Mouse (Mus musculus): ENCODE data around the gene Ndufa3. TPM values are rescaled to one million over a fixed set of nuclear protein-coding genes. Genes with fewer than 3 reads are reported as not detected.
A peak's percentile ranks its signal among the peaks of the same experiment; 100 is the strongest.
"Not testable (repeated sequence)": the region's sequence is repeated elsewhere in the genome, so short reads cannot be mapped to it uniquely, and the experiment has no call there.

Ndufa3 gene
- 483 and 493 TPM in 2 replicates for polyA plus RNA-seq (2015; fragmentation: Nextera tagmentation; extraction: Ambion mirVana)

DNA sequence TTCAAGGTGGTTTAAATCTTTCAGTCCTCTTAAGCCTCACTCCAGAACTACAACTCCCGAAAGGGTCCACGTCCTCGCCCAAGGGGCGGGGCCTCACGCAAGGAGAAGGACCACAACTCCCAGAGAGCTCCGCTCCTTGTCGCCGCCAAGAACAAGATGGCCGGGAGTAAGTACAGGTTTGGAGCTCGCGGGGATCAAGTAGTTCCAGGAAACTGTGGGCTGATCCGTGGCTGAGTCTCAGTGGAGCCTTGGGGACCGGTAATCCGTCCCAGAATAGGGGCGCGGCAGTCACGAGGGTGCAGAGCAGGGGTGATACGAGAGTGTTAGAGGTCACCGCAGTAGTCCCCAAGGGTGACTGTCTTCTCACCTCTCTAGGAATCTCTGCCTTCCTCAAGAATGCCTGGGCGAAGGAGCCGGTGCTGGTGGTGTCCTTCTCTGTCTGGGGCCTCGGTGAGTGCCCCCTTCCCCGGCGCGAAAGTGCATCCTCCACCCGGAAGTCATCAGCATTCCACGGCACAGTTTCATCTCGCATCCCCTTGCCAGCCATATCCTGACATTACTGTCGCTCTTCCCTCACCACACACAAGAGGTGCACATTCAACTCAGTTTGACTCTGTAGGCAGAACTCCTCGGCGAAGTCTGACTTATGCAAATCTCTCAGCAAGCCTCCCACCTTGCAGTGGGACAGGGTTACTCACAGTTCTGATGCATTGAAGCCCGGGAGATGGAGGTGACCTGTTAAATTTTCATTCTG lies at the start of gene Ndufa3:
Ndufa3 (plus strand) TSS at position 132 of the 754 bp plus-strand sequence.
- Histone ChIP-seq H3K36me3 (peaks cover 22% of the 10 kb centered on the region), H3K9me3 (replicated peaks) (no peaks in the 10 kb centered on the region), H3K4me3 (replicated peaks) (peak within 1 kb of the TSS; percentile 83), H3K4me2 (replicated peaks) (peak within 1 kb of the TSS; percentile 66), H3K4me1 (peaks cover 6% of the 10 kb centered on the region; the same call in 1 of the 2 replicates), H3K27ac (replicated peaks) (peak within 1 kb of the TSS; percentile 86), H3K9ac (peak within 1 kb of the TSS; percentile 77), H3K27me3 (no peaks in the 10 kb centered on the region)
- 1% methylated on average over 32 of the region's 32 CpGs for WGBS
- ATAC-seq (ENCODE audit: insufficient number of reproducible peaks, low FRiP score, low TSS enrichment, low read depth) = peak; percentile 92

GRCm38 (mm10) chr7:3569725-3570124 lies 47.4 kb upstream of the Ndufa3 start:
- H3K4me3 ChIP-seq (replicated peaks) = no peak overlapping the region
- no peaks in the 10 kb centered on the region for H3K27me3 ChIP-seq
- no peak overlapping the region for H3K4me2 ChIP-seq (replicated peaks)
- no peaks in the 10 kb centered on the region for H3K36me3 ChIP-seq
- H3K27ac ChIP-seq (replicated peaks) = no peak overlapping the region
- H3K9ac ChIP-seq = no peak overlapping the region
- ATAC-seq (ENCODE audit: insufficient number of reproducible peaks, low FRiP score, low TSS enrichment, low read depth) = no peak
- H3K9me3 ChIP-seq (replicated peaks) = no peaks in the 10 kb centered on the region
- WGBS = 68% methylated on average over 6 of the region's 6 CpGs
- no peaks in the 10 kb centered on the region for H3K4me1 ChIP-seq

DNA sequence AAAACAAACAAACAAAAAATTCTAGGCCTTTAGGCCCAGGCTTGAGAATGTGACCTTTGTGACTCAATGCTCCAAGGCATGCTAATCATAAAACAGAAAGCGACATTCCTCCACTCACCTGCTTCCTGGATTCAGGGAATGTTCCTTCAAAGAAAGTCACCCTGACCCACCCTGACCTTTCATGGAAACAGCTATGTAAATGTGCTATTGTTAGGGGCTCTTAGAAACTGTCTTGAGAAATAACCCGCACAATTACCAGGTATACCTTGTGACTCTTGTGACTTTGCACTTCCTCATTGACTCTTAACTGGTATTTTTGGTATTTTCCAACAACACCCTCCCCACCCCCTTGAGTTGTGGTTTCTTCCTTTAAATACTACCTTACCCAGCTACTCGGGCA lies 46.6 kb upstream of the Ndufa3 start:
- ATAC-seq (ENCODE audit: insufficient number of reproducible peaks, low FRiP score, low TSS enrichment, low read depth); H3K9me3 ChIP-seq (replicated peaks); H3K27ac ChIP-seq (replicated peaks); H3K36me3 ChIP-seq; H3K4me1 ChIP-seq; H3K27me3 ChIP-seq; H3K9ac ChIP-seq; H3K4me3 ChIP-seq (replicated peaks); H3K4me2 ChIP-seq (replicated peaks): not testable (repeated sequence)
- WGBS = 85% methylated on average over 3 of the region's 3 CpGs

DNA sequence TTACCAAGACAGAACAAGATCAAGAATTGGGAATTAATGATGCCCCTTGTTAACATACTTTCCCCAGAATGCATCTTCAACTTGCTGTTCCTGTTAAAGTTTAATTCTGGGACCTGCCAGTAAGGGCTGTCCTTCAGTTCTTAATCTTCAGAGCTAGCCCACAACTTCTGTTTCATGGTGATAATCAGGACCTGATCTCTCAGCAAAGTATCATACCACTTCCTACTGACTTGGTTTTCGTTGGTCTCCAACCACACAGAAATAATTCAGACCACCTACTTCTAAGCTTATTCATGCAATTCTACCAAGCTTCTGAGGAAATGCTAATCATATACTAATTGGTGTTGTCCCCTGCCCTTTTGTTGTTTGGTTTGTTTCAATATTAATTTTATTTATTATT lies 45.3 kb upstream of the Ndufa3 start:
- Histone ChIP-seq H3K27me3 (no peaks in the 10 kb centered on the region), H3K36me3 (no peaks in the 10 kb centered on the region), H3K9me3 (replicated peaks) (no peaks in the 10 kb centered on the region), H3K4me3 (replicated peaks) (no peak overlapping the region), H3K4me2 (replicated peaks) (no peak overlapping the region), H3K27ac (replicated peaks) (no peak overlapping the region), H3K9ac (no peak overlapping the region), H3K4me1 (no peaks in the 10 kb centered on the region)
- no peak for ATAC-seq (ENCODE audit: insufficient number of reproducible peaks, low FRiP score, low TSS enrichment, low read depth)
- WGBS = 71% methylated on average over 1 of the region's 1 CpGs

DNA sequence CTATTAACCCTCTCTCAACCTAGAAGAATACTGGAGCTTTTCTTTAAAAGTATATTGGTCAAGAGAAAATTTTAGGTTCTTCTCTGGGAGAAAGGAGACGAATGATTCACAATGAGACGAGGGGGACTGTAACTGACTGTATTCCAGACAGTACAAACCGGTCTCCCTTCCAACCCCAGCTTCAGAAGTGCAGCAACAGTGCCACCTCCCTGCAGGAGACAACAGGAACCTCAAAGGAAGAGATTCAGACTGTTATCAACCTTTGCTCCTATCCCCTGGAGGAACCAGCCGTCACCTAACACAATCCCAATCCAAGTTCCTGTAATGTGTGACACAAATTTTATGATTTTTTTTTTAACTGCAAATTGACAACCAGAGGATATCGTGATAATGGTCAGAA lies 43.0 kb upstream of the Ndufa3 start:
- no peak overlapping the region for H3K9ac ChIP-seq
- WGBS = 49% methylated on average over 5 of the region's 5 CpGs

DNA sequence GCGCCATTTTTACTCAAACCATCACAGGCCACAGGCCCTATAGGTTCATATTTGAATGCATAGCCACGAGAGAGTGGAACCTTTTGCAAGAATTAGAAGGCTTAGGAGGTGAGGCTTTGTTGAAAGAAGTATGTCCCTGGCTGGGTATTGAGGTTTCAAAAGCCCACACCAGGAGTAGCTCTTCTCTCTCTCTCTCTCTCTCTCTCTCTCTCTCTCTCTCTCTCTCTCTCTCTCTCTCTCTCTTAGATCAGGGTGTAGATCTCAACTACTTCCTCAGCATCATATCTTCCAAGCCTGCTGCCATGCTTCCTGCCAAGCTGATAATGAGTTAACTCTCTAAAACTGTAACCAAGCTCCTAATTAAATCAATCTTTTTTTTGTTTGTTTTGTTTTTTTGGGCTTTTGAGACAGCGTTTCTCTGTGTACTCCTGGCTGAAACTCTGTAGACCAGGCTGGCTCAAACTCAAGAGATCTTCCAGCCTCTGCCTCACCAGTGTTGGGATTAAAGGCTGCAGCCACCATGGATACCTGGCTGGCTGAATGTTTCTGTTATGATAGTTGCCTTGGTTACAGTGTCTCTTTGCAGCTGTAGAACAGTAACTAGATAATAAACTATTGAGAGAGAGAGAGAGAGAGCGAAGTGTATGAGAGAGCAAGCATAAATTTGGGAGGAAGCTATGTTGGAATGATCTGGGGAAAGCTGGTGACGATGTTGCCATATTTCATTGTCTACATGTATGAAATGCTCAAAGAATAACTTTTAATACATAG lies 40.6 kb upstream of the Ndufa3 start:
- Histone ChIP-seq H3K36me3 (no peaks in the 10 kb centered on the region), H3K27ac (replicated peaks) (no peak overlapping the region), H3K27me3 (no peaks in the 10 kb centered on the region), H3K4me2 (replicated peaks) (no peak overlapping the region), H3K4me1 (no peaks in the 10 kb centered on the region), H3K9ac (no peak overlapping the region), H3K4me3 (replicated peaks) (no peak overlapping the region), H3K9me3 (replicated peaks) (no peaks in the 10 kb centered on the region)
- WGBS = 75% methylated on average over 5 of the region's 5 CpGs
- ATAC-seq (ENCODE audit: insufficient number of reproducible peaks, low FRiP score, low TSS enrichment, low read depth) = no peak

More for the DNA sequence above, 43.0 kb upstream of the Ndufa3 start:
- no peak overlapping the region for H3K27ac ChIP-seq (replicated peaks)
- H3K36me3 ChIP-seq = no peaks in the 10 kb centered on the region
- H3K4me1 ChIP-seq = no peaks in the 10 kb centered on the region
- H3K27me3 ChIP-seq = no peaks in the 10 kb centered on the region
- no peaks in the 10 kb centered on the region for H3K9me3 ChIP-seq (replicated peaks)
- no peak for ATAC-seq (ENCODE audit: insufficient number of reproducible peaks, low FRiP score, low TSS enrichment, low read depth)
- no peak overlapping the region for H3K4me2 ChIP-seq (replicated peaks)
- no peak overlapping the region for H3K4me3 ChIP-seq (replicated peaks)

DNA sequence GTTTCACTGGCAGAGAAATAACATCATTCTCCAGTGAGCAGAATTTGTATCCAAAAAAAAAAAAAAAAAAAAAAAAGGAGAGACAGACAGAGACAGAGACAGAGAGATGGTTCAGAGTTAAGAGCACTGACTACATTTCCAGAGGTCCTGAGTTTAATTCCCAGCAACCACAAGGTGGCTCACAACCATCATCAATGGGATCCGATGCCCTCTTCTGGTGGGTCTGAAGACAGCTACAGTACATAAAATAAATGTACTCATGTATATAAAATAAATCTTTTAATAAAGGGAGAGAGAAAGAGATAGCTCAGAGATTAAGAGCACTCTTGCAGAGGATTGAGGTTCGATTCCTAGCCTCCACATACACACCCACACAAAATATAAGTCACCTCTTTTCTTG lies 39.0 kb upstream of the Ndufa3 start:
- no peaks in the 10 kb centered on the region for H3K9me3 ChIP-seq (replicated peaks)
- no peak overlapping the region for H3K4me3 ChIP-seq (replicated peaks)
- 77% methylated on average over 2 of the region's 2 CpGs for WGBS
- H3K36me3 ChIP-seq = no peaks in the 10 kb centered on the region
- no peak overlapping the region for H3K9ac ChIP-seq
- no peaks in the 10 kb centered on the region for H3K27me3 ChIP-seq
- no peak overlapping the region for H3K4me2 ChIP-seq (replicated peaks)
- H3K4me1 ChIP-seq = no peaks in the 10 kb centered on the region
- no peak for ATAC-seq (ENCODE audit: insufficient number of reproducible peaks, low FRiP score, low TSS enrichment, low read depth)
- no peak overlapping the region for H3K27ac ChIP-seq (replicated peaks)

DNA sequence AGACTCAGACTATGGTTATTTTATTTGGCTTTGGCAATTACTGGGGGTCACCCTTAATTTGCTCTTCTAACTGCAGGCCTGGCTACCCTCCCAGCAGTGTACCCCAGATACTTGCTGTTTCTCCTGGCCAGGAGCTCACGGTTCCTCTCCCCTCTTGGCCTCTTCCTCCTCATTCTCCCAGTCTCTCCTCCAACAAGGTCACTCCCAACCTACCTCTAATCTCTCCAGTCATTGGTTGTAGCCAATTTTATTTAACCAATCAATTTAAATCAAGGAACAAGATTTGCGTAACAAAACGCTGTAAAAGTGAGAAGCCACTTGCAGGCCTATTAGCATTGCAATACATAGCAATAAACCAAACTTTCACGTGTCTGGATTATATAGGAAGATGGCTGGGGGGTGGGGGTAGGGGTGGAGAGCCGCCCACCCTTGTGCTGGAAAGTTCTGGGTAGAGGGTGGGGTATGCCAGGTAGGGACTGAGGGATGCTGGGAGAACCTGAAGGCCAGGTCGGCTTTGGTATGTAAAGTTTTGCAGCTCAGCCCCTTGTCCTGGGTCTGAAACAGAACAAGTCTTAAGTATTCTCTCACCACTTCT lies 38.1 kb upstream of the Ndufa3 start:
- Histone ChIP-seq H3K4me1 (no peaks in the 10 kb centered on the region), H3K4me2 (replicated peaks) (no peak overlapping the region), H3K9ac (no peak overlapping the region), H3K36me3 (no peaks in the 10 kb centered on the region), H3K27me3 (no peaks in the 10 kb centered on the region), H3K27ac (replicated peaks) (no peak overlapping the region), H3K9me3 (replicated peaks) (no peaks in the 10 kb centered on the region), H3K4me3 (replicated peaks) (no peak overlapping the region)
- WGBS = 72% methylated on average over 6 of the region's 6 CpGs
- no peak for ATAC-seq (ENCODE audit: insufficient number of reproducible peaks, low FRiP score, low TSS enrichment, low read depth)

DNA sequence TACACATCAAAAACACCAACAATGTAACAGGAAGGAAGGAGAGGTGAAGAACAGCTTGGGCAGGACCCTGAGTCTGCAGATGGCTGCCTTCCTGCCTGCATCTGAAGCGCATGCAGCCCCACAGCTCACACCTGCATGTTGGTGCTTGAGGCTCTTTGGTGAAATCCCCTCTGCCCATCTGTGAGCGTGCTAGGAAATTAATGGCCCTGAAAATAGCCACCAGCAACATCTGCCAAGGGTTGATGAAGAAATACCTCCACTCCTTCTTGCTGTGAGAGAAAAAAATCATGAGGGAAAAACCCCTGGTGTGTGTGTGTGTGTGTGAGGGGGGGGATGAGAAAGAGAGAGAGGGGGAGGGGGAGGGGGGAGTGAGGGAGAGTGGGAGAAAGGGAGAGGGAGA lies 37.1 kb upstream of the Ndufa3 start:
- Histone ChIP-seq H3K4me1 (no peaks in the 10 kb centered on the region), H3K27me3 (no peaks in the 10 kb centered on the region), H3K36me3 (no peaks in the 10 kb centered on the region), H3K27ac (replicated peaks) (no peak overlapping the region), H3K9ac (no peak overlapping the region), H3K4me2 (replicated peaks) (no peak overlapping the region), H3K4me3 (replicated peaks) (no peak overlapping the region), H3K9me3 (replicated peaks) (no peaks in the 10 kb centered on the region)
- WGBS = 55% methylated on average over 2 of the region's 2 CpGs
- no peak for ATAC-seq (ENCODE audit: insufficient number of reproducible peaks, low FRiP score, low TSS enrichment, low read depth)

DNA sequence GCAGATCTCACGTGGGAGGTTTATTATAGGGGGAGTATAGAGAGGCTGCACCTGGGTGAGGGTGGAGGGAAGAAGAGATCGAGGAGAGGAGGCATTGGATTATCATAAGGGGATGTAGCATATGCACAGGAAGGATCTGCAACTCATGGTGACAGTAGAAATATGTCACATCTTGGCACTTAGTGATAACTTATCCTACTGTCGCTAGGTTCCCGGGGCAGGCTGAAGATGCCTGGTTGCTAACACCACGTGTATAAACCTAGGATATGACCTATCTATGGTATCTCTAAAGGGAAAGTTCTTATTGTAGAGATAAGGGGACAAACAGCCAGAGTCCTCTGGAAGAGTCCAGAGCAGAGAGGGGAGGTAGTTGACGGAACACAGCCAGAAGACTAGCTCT lies 31.4 kb upstream of the Ndufa3 start:
- H3K27me3 ChIP-seq = no peaks in the 10 kb centered on the region
- H3K4me1 ChIP-seq = no peaks in the 10 kb centered on the region; the same call in 1 of the 2 replicates
- H3K9me3 ChIP-seq (replicated peaks) = no peaks in the 10 kb centered on the region
- H3K36me3 ChIP-seq = no peaks in the 10 kb centered on the region
- no peak overlapping the region for H3K4me2 ChIP-seq (replicated peaks)
- H3K4me3 ChIP-seq (replicated peaks) = no peak overlapping the region
- no peak overlapping the region for H3K9ac ChIP-seq
- 16% methylated on average over 6 of the region's 6 CpGs for WGBS
- ATAC-seq (ENCODE audit: insufficient number of reproducible peaks, low FRiP score, low TSS enrichment, low read depth) = no peak
- no peak overlapping the region for H3K27ac ChIP-seq (replicated peaks)

DNA sequence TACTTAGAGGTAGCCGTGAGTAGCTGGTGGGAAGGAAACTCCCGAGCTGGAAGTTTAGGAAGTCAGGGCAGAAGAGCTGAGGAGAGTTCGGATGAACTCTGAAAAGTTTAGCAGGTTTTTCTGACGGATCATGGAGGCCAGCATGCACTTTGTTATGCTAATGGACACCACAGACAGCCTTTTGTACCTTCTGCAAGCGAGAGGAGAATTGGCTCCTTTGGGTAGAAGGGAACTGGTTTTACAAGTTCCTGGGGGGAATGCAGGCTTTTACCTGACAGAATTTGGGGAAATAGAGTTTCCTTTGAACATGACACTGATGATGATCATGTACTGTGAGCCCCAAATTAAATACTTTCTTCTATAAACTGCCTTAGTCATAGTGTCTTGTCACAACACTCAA lies 30.9 kb upstream of the Ndufa3 start:
- Histone ChIP-seq H3K4me1 (no peaks in the 10 kb centered on the region; the same call in 1 of the 2 replicates), H3K27me3 (no peaks in the 10 kb centered on the region), H3K9ac (no peak overlapping the region), H3K4me2 (replicated peaks) (no peak overlapping the region), H3K9me3 (replicated peaks) (no peaks in the 10 kb centered on the region), H3K4me3 (replicated peaks) (no peak overlapping the region), H3K36me3 (no peaks in the 10 kb centered on the region), H3K27ac (replicated peaks) (no peak overlapping the region)
- ATAC-seq (ENCODE audit: insufficient number of reproducible peaks, low FRiP score, low TSS enrichment, low read depth) = no peak
- WGBS = 7% methylated on average over 5 of the region's 5 CpGs
